Mouse (Mus musculus): ENCODE measurements at regions not wholly inside any gene's neighbourhood (a gene's known extent, or its start where the extent isn't known, plus 50 kb on each side); places are given as distances from the start of the nearest gene placed in this dataset.

DNA sequence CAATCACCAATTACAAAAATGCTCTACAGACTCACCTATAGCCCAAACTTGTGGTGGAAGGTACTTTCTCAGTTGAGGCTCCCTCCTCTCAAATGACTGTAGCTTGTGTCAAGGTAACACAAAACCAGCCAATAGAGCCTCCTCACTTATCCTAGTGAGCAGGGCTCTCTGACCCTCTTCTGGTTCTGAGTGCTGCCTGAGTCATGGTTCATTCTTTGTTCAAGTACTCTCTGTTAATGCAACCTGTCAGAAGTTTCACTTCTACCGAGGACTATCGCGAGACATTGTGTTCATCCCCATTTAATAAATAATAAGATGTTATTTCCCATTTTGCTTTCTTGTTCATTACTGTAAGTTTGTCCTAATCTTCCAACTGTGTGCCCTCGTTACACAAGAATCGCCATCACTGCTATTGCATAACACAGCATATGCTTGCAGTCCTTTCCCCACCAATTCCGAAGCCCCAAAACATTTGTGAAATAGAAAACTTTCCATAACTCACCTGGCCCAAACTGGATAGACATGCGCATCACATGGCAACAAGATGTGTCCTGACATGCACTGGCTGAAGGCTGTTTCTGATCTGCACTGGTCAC, 59.6 kb upstream of the Nabp1 start:
- H3K4me1 ChIP-seq, result peaks cover 11% of the 10 kb centered on the region
- H3K36me3 ChIP-seq (replicated peaks), result no peaks in the 10 kb centered on the region
- H3K27me3 ChIP-seq (ENCODE audit: poor library complexity, severe bottlenecking), result no peaks in the 10 kb centered on the region
- H3K9me3 ChIP-seq, result no peaks in the 10 kb centered on the region
- no peak for DNase-seq (ENCODE audit: extremely low spot score, low spot score)
- H3K27ac ChIP-seq, result no peak overlapping the region
- no peak overlapping the region for H3K4me3 ChIP-seq
- WGBS, result 94% methylated on average over 7 of the region's 7 CpGs

DNA sequence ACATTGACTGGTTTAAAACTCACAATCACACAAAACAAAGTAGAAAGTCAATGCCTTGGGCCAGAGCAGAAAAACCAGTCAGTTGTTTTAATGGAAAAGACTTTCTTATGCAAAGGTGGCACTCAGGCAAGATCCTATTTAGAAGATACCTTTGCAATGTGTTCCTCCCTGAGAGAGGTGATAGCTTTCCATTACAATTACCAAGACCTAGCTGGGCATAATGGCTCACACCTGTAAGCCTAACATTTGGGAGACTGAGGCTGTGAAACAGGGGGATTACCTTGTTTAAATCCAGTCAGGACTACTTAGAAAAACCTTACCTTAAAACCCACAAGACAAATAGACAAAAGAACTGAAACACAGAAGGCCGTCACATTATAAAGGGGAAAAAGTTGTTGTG, 57.9 kb upstream of the Nabp1 start:
- Histone ChIP-seq H3K36me3 (replicated peaks) (no peaks in the 10 kb centered on the region), H3K27ac (no peak overlapping the region), H3K9me3 (no peaks in the 10 kb centered on the region), H3K27me3 (ENCODE audit: poor library complexity, severe bottlenecking) (no peaks in the 10 kb centered on the region), H3K4me1 (peaks cover 11% of the 10 kb centered on the region), H3K4me3 (no peak overlapping the region)
- 76% methylated on average over 1 of the region's 1 CpGs for WGBS
- no peak for DNase-seq (ENCODE audit: extremely low spot score, low spot score)

DNA sequence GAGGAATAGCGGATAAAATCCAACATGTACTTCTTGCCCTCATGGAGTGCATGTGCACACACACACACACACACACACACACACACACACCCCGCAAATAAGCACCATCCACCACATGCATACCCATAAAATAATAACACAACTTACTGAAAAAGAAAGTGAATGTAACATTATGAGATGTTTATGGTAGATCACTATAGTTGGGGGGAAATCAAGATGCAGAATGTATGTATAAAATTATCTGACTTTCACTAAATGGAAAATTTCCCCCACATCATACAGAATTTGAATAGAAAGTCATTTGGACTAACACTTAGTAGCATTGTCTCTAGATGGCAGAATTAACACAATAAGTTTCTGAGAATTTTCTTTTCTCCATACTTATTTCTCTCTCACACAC, 57.2 kb upstream of the Nabp1 start:
- Histone ChIP-seq H3K9me3 (no peaks in the 10 kb centered on the region), H3K4me1 (peaks cover 13% of the 10 kb centered on the region), H3K27me3 (ENCODE audit: poor library complexity, severe bottlenecking) (no peaks in the 10 kb centered on the region), H3K27ac (no peak overlapping the region), H3K36me3 (replicated peaks) (no peaks in the 10 kb centered on the region), H3K4me3 (no peak overlapping the region)
- no peak for DNase-seq (ENCODE audit: extremely low spot score, low spot score)
- 93% methylated on average over 2 of the region's 2 CpGs for WGBS

DNA sequence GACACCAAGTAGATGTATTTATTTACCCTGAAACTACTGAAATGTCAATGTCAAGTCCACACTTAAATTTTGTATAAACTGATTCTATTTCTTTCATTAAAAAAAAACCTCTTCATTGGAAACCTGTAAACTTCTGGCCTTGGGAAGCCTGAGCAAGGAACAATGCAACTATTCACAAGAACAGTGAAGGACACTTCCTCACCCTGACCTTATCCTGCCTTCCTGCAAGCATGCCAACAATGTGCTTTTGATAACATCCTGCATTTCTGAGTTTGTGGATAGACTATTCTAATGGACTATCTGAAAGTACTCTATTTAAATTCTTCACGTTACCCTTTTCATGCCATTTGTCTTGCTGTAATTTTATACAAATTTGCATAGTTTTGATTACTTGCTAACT, 53.1 kb upstream of the Nabp1 start:
- Histone ChIP-seq H3K4me1 (peaks cover 11% of the 10 kb centered on the region), H3K36me3 (replicated peaks) (no peaks in the 10 kb centered on the region), H3K27ac (no peak overlapping the region), H3K27me3 (ENCODE audit: poor library complexity, severe bottlenecking) (no peaks in the 10 kb centered on the region), H3K4me3 (no peak overlapping the region), H3K9me3 (no peaks in the 10 kb centered on the region)
- WGBS, result 70% methylated on average over 1 of the region's 1 CpGs
- DNase-seq (ENCODE audit: extremely low spot score, low spot score), result no peak

DNA sequence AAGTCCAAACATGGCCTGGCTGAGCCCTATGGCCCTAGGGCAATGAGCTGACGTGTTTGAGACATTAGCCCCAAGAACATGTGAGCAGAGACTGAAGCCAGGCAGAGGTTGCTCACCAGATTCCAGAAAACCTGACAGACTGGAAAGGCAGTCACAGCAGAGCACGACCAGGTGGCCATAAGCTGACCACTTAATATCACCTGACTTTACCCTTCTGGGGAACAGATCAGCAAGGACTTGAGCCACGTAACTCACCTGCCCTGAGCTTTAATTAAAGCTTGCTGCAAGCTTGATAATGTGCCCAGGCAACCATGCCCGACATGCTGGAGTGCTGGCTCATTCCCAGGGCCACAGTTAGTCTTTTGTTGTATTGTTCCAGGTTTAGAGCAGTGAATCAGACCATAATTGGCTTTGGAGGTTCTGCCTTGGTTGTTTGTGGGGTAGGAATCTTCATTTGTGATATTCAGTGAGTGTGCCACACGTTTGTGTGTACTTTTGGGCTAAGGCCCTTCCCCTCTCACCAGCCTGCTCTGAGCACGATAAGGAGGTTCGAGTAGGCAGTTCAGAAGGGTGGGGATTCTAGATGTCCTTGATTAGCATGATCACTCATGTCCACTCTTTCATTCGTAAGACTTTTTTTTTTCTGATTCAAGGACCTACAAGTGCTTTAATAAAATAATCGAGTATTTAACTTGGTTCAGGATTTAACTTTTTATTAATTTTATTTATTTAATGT, 52.1 kb upstream of the Nabp1 start:
- Histone ChIP-seq H3K4me1 (peaks cover 11% of the 10 kb centered on the region), H3K4me3 (no peak overlapping the region), H3K27me3 (ENCODE audit: poor library complexity, severe bottlenecking) (no peaks in the 10 kb centered on the region), H3K27ac (peak overlapping the region; percentile 40), H3K36me3 (replicated peaks) (no peaks in the 10 kb centered on the region), H3K9me3 (no peaks in the 10 kb centered on the region)
- 50% methylated on average over 9 of the region's 9 CpGs for WGBS
- no peak for DNase-seq (ENCODE audit: extremely low spot score, low spot score)

DNA sequence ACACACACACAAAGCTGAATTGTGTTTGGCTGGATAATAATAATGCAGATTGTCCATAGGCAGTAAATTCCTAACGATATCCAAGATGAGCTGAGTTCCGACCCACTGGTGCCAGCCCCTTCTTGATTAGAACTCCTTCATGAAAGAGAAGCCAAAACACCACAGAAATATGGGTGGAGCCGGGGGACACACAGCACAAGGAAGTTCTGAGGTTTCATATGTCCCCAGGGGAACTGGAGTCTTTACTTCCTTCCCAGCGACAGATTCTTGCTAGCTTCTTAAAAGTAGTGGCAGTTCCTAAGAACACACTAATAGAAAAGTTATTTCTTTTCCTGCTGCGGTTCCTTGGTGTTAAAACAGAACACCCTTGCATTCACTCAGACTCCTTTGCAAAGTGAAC, 51.4 kb upstream of the Nabp1 start:
- Histone ChIP-seq H3K27me3 (ENCODE audit: poor library complexity, severe bottlenecking) (no peaks in the 10 kb centered on the region), H3K27ac (peak overlapping the region; percentile 40; the same call in 1 of the 2 replicates), H3K9me3 (no peaks in the 10 kb centered on the region), H3K36me3 (replicated peaks) (no peaks in the 10 kb centered on the region), H3K4me3 (no peak overlapping the region), H3K4me1 (peaks cover 11% of the 10 kb centered on the region)
- DNase-seq (ENCODE audit: extremely low spot score, low spot score), result no peak
- WGBS, result 75% methylated on average over 5 of the region's 5 CpGs

DNA sequence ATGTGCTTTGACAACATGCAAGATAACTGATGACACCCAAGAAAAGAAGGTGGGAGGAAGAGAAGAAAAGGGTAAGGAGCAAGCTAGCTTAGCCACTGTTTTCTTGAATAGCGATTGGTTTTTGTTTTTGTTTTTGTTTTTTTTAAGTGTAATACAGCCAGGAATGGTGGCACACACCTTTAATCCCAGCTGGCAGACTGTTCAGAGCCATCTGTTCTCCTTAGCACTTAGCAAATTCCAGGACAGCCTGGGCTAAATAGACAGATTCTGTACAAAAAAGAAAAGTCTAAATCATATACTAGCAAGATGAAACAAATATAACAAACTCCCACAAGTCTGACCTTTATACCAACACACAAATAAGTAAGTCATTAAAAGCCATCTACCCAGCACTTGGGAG, 50.4 kb upstream of the Nabp1 start:
- no peak for DNase-seq (ENCODE audit: extremely low spot score, low spot score)
- no peaks in the 10 kb centered on the region for H3K27me3 ChIP-seq (ENCODE audit: poor library complexity, severe bottlenecking)
- no peaks in the 10 kb centered on the region for H3K36me3 ChIP-seq (replicated peaks)
- no peaks in the 10 kb centered on the region for H3K9me3 ChIP-seq
- peaks cover 11% of the 10 kb centered on the region for H3K4me1 ChIP-seq
- no peak overlapping the region for H3K4me3 ChIP-seq
- no peak overlapping the region for H3K27ac ChIP-seq
- 83% methylated on average over 1 of the region's 1 CpGs for WGBS
